Mouse (Mus musculus): ENCODE results near the gene Lrch1.

DNA sequence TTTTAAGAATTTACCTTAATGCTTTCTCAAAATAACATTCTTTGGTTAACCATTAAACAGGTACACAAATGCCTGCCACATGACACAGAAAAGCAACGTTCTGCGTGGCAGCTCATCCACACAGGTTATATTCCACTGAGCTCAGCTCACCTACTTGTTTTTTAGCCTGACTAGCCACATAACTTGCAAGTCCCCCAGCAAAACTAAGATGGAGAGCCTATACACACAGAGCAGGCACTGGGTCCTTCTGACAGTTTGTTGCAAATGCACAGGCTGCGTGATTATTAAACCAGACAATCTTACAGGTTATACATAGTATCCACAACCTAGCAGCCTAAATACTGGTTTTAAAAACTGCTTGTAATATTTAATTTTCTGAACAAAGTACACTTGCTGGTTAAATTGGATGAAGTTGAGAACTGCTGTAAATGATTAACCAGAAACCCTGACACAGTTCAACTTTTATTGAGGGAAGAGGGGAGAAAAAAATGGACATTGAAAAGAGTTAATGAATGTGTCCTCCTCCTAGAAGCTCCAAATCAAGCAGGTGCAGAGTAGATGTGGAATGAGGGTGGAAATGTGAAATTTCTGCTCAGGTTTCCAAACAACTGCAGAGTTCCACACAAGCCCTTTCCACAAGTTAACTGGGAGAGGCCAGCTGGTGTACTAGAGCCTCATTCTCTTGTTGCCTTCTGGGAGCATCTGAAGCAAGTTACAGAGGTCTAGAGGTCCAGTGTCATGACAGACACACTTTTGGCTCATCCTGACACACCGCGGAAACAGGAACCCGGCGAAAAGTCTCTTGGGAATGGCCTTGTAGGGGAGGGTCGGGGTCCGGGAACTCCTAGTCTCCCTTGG lies 216.2 kb downstream of the Lrch1 start:
- TF ChIP-seq POLR2A (IDR thresholded peaks at IDR 0.05; ENCODE audit: extremely low read depth, insufficient read depth, low read length) (no peak), CTCF (IDR thresholded peaks at IDR 0.05; ENCODE audit: extremely low read depth, insufficient read depth, low read length) (no peak)
